13 mouse cellular contexts compared by ENCODE assay signal in genomic region chr14:93701385-93702101, GRCm38 (mm10).
DNase-seq lines count a peak whose midpoint lies in the region; ATAC-seq lines count a peak whose summit lies in the region.
"Had no signal": no experiment of that assay in that cellular context is flagged by ENCODE, and none has a peak within 500 bp of the region (broad histone marks: within the 10 kb centered on the region; RNA-seq: fewer than 3 reads in every experiment).

No protein-coding gene starts in this region.

- no peak overlapping the region for H3K4me2 ChIP-seq in hindbrain, embryonic 11.5 days (replicated peaks; ENCODE audit: low read depth, low read length)
- peak overlapping the region; percentile 52 for H3K4me2 ChIP-seq in forebrain, embryonic 13.5 days
- peak overlapping the region; percentile 47 for H3K4me2 ChIP-seq in hindbrain, embryonic 15.5 days
- peak overlapping the region; percentile 37 for H3K4me2 ChIP-seq in neural tube, embryonic 12.5 days (replicated peaks)
- H3K4me2 ChIP-seq: intestine, embryonic 15.5 days had no signal

- no peaks in the 10 kb centered on the region for H3K4me1 ChIP-seq in hindbrain, embryonic 11.5 days (replicated peaks; ENCODE audit: control insufficient read depth, insufficient read depth, low read length)
- H3K4me1 ChIP-seq in hindbrain, embryonic 10.5 days (replicated peaks) = peaks cover 12% of the 10 kb centered on the region; the same call in 1 of the 2 replicates
- peaks cover 17% of the 10 kb centered on the region; the same call in 1 of the 2 replicates for H3K4me1 ChIP-seq in forebrain, embryonic 13.5 days
- peaks cover 17% of the 10 kb centered on the region for H3K4me1 ChIP-seq in hindbrain, embryonic 15.5 days (replicated peaks)
- no peaks in the 10 kb centered on the region; the same call in 1 of the 2 replicates for H3K4me1 ChIP-seq in neural tube, embryonic 12.5 days
- H3K4me1 ChIP-seq: heart, embryonic 10.5 days; intestine, embryonic 15.5 days had no signal

- no peaks in the 10 kb centered on the region for H3K9me3 ChIP-seq in hindbrain, embryonic 11.5 days (ENCODE audit: control insufficient read depth, low read length)
- no peaks in the 10 kb centered on the region for H3K9me3 ChIP-seq in hindbrain, embryonic 10.5 days
- no peaks in the 10 kb centered on the region for H3K9me3 ChIP-seq in forebrain, embryonic 13.5 days (replicated peaks)
- no peaks in the 10 kb centered on the region for H3K9me3 ChIP-seq in hindbrain, embryonic 15.5 days
- H3K9me3 ChIP-seq in neural tube, embryonic 12.5 days = no peaks in the 10 kb centered on the region
- H3K9me3 ChIP-seq: heart, embryonic 10.5 days; intestine, embryonic 15.5 days had no signal

- WGBS in hindbrain, embryonic 11.5 days = 44% methylated on average over 12 of the region's 12 CpGs
- 54% methylated on average over 12 of the region's 12 CpGs for WGBS in hindbrain, embryonic 10.5 days
- 23% methylated on average over 12 of the region's 12 CpGs for WGBS in forebrain, embryonic 13.5 days
- WGBS in hindbrain, embryonic 15.5 days = 27% methylated on average over 12 of the region's 12 CpGs
- 27% methylated on average over 12 of the region's 12 CpGs for WGBS in neural tube, embryonic 12.5 days

- H3K27ac ChIP-seq in hindbrain, embryonic 11.5 days (ENCODE audit: low read depth, low read length) = no peak overlapping the region
- H3K27ac ChIP-seq in hindbrain, embryonic 10.5 days = no peak overlapping the region
- H3K27ac ChIP-seq in forebrain, embryonic 13.5 days = peak overlapping the region; percentile 31; the same call in 1 of the 2 replicates
- H3K27ac ChIP-seq in hindbrain, embryonic 15.5 days (replicated peaks) = peak overlapping the region; percentile 71
- no peak overlapping the region for H3K27ac ChIP-seq in neural tube, embryonic 12.5 days
- H3K27ac ChIP-seq: heart, embryonic 10.5 days; intestine, embryonic 15.5 days had no signal

- no peak overlapping the region for H3K9ac ChIP-seq in hindbrain, embryonic 11.5 days (ENCODE audit: low read depth, low read length)
- peak overlapping the region; percentile 50 for H3K9ac ChIP-seq in forebrain, embryonic 13.5 days
- no peak overlapping the region for H3K9ac ChIP-seq in hindbrain, embryonic 15.5 days
- no peak overlapping the region for H3K9ac ChIP-seq in neural tube, embryonic 12.5 days
- H3K9ac ChIP-seq: intestine, embryonic 15.5 days had no signal

- no peak for DNase-seq in hindbrain, embryonic 11.5 days (ENCODE audit: low spot score)
- no peak for DNase-seq in hindbrain, embryonic 10.5 days (ENCODE audit: low spot score)
- no peak for DNase-seq in lung, postnatal 14 days
- no peak for DNase-seq in spleen, postnatal 4 days (ENCODE audit: low spot score in 2 of 2)
- no peak for DNase-seq in urinary bladder, postnatal 4 days (ENCODE audit: low spot score in 2 of 2)
- DNase-seq: lung, adult 18-20 months; thymus, postnatal 4 days had no signal

- no peaks in the 10 kb centered on the region for H3K36me3 ChIP-seq in hindbrain, embryonic 11.5 days (ENCODE audit: control insufficient read depth, insufficient read depth, low read length)
- H3K36me3 ChIP-seq in hindbrain, embryonic 10.5 days = no peaks in the 10 kb centered on the region
- H3K36me3 ChIP-seq in forebrain, embryonic 13.5 days (ENCODE audit: poor library complexity, severe bottlenecking) = no peaks in the 10 kb centered on the region
- H3K36me3 ChIP-seq in hindbrain, embryonic 15.5 days = no peaks in the 10 kb centered on the region
- H3K36me3 ChIP-seq in neural tube, embryonic 12.5 days = no peaks in the 10 kb centered on the region
- H3K36me3 ChIP-seq: heart, embryonic 10.5 days; intestine, embryonic 15.5 days had no signal

- no peak overlapping the region for H3K4me3 ChIP-seq in hindbrain, embryonic 11.5 days (ENCODE audit: low read depth, low read length)
- no peak overlapping the region for H3K4me3 ChIP-seq in hindbrain, embryonic 10.5 days
- H3K4me3 ChIP-seq in forebrain, embryonic 13.5 days = peak overlapping the region; percentile 15; the same call in 1 of the 2 replicates
- peak overlapping the region; percentile 25 for H3K4me3 ChIP-seq in hindbrain, embryonic 15.5 days
- H3K4me3 ChIP-seq in neural tube, embryonic 12.5 days = no peak overlapping the region
- H3K4me3 ChIP-seq: heart, embryonic 10.5 days; intestine, embryonic 15.5 days had no signal

- peak; percentile 27; the same call in 1 of the 2 replicates for ATAC-seq in hindbrain, embryonic 11.5 days (ENCODE audit: low FRiP score)
- ATAC-seq in forebrain, embryonic 13.5 days = peak; percentile 43; the same call in 1 of the 2 replicates
- peak; percentile 54; the same call in 1 of the 2 replicates for ATAC-seq in hindbrain, embryonic 15.5 days (ENCODE audit: low FRiP score, low read depth)
- peak; percentile 33; the same call in 1 of the 2 replicates for ATAC-seq in neural tube, embryonic 12.5 days (ENCODE audit: low FRiP score, low read depth)
- ATAC-seq: activated CD4-positive, CD25-positive, alpha-beta regulatory T cell, adult 4 months; intestine, embryonic 15.5 days had no signal

- no peaks in the 10 kb centered on the region for H3K27me3 ChIP-seq in hindbrain, embryonic 11.5 days (ENCODE audit: control insufficient read depth, insufficient read depth, low read length)
- H3K27me3 ChIP-seq in hindbrain, embryonic 10.5 days (ENCODE audit: insufficient read depth, poor library complexity, severe bottlenecking) = no peaks in the 10 kb centered on the region
- H3K27me3 ChIP-seq in forebrain, embryonic 13.5 days = no peaks in the 10 kb centered on the region
- H3K27me3 ChIP-seq in hindbrain, embryonic 15.5 days = no peaks in the 10 kb centered on the region
- H3K27me3 ChIP-seq in neural tube, embryonic 12.5 days (replicated peaks) = no peaks in the 10 kb centered on the region
- H3K27me3 ChIP-seq: intestine, embryonic 15.5 days had no signal

Comparison
In these comparisons a context has a peak if more than half of its experiments do, and no peak if none do; other contexts are left out.
1. H3K27ac ChIP-seq: peak in forebrain, embryonic 13.5 days (single experiment) and hindbrain, embryonic 15.5 days (single experiment); none in hindbrain, embryonic 11.5 days (single experiment), hindbrain, embryonic 10.5 days (single experiment) and neural tube, embryonic 12.5 days (single experiment).
2. H3K4me3 ChIP-seq: peak in forebrain, embryonic 13.5 days (single experiment) and hindbrain, embryonic 15.5 days (single experiment); none in hindbrain, embryonic 11.5 days (single experiment), hindbrain, embryonic 10.5 days (single experiment) and neural tube, embryonic 12.5 days (single experiment).
3. Peak in every context shown above with its lines, with median percentiles within 50 percentile points of each other: ATAC-seq.